Mouse (Mus musculus): ENCODE measurements around the gene Apbb1. TPM values are rescaled to one million over a fixed set of nuclear protein-coding genes. Genes with fewer than 3 reads are reported as not detected.
A peak's percentile ranks its signal among the peaks of the same experiment; 100 is the strongest.

Apbb1 gene
- total and polyA plus RNA-seq, 2 experiments, result 1.1 to 1.6 TPM

DNA sequence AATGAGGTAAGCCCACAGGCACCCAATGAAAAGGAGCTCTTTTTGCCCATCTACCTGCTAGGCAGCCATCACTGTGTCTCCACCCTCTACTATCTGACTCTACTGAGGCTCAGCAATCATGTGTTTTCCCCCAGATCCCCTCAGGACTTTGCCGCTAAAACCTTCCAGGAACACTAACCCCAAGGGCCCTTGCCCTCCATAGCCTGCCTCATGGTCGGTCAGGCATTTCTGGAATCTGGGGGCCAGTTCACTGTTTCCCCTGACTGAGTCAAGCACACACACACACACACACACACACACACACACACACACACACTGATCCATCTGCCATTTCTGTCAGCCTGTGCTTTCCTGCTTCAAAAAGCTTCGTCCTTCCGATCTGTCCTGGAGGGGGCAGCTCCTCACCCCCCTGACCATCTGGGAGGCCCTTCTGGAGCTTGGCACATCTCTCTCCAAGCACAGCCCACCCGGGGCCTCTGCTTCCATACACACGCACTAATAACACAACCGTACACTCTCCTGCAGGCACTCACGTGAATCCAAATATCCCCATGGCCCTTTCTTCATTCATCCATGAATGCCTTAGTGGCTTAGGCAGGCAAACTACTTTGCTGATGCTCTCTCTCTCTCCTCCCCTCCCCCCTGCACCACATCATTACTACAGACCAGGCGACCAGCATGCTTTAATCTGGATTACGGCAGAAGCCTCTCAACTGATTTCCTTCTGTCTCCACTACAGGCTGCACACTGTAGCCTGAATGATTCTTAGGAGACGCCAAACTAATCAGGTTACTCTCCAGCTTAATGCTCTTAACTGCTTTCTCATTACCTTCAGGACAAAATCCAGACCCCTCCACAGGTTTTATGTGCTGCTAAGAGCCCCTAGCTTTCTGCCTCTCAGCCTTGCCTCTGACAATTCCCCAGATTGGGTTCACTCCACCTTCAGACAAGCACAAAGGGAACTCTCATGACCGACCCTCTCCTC, 11.6 kb downstream of the Apbb1 start:
- TF ChIP-seq CTCF (IDR thresholded peaks at IDR 0.05; ENCODE audit: low read depth, low read length) (no peak), POLR2A (IDR thresholded peaks at IDR 0.05; ENCODE audit: extremely low read depth, insufficient read depth, low read length) (no peak)
- Histone ChIP-seq H3K27ac (replicated peaks; ENCODE audit: insufficient read depth, low read depth, low read length) (no peak overlapping the region), H3K36me3 (ENCODE audit: control insufficient read depth, insufficient read depth, low read length) (no peaks in the 10 kb centered on the region), H3K4me1 (ENCODE audit: control insufficient read depth, insufficient read depth, low read length) (no peaks in the 10 kb centered on the region), H3K4me3 (ENCODE audit: insufficient read depth, low read depth, low read length) (no peak overlapping the region), H3K27me3 (ENCODE audit: control insufficient read depth, insufficient read depth, low read length) (no peaks in the 10 kb centered on the region), H3K9ac (ENCODE audit: low read depth, low read length) (no peak overlapping the region), H3K79me2 (ENCODE audit: control insufficient read depth, insufficient read depth, low read length) (no peaks in the 10 kb centered on the region)
- 78% methylated on average over 12 of the region's 12 CpGs for WGBS
- no peak for DNase-seq (ENCODE audit: extremely low read depth, low read depth, low spot score)

DNA sequence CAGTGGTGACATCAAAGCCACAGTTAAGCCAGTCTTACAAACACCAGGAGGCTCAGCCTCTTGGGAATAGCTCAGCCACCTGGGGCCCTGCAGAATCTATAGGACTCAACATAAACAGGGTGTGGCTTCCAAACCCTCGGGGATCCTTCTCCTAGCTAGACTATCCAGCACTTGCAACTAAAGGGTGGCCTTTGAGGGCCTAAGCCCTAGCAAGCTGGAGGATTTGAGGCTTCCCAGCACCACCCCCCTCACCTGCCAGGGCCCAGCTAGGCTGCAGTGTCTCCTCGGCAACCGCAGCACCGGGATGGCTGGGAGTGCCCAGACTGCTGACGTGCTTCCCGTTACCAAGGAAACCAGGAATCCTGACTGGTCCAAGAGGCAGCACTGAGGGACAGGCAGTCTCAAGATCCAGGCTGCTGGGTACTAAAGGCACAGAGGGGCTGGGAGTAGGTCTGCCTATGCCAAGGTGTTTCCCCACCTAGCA, 12.4 kb downstream of the Apbb1 start:
- 54% methylated on average over 6 of the region's 6 CpGs for WGBS
- H3K4me3 ChIP-seq (ENCODE audit: insufficient read depth, low read depth, low read length), result no peak overlapping the region
- H3K9ac ChIP-seq (ENCODE audit: low read depth, low read length), result no peak overlapping the region
- no peak for DNase-seq (ENCODE audit: extremely low read depth, low read depth, low spot score)
- no peaks in the 10 kb centered on the region for H3K79me2 ChIP-seq (ENCODE audit: control insufficient read depth, insufficient read depth, low read length)
- H3K27ac ChIP-seq (replicated peaks; ENCODE audit: insufficient read depth, low read depth, low read length), result no peak overlapping the region
- TF ChIP-seq POLR2A (IDR thresholded peaks at IDR 0.05; ENCODE audit: extremely low read depth, insufficient read depth, low read length) (no peak), CTCF (IDR thresholded peaks at IDR 0.05; ENCODE audit: low read depth, low read length) (no peak)
- no peaks in the 10 kb centered on the region for H3K27me3 ChIP-seq (ENCODE audit: control insufficient read depth, insufficient read depth, low read length)
- H3K36me3 ChIP-seq (ENCODE audit: control insufficient read depth, insufficient read depth, low read length), result no peaks in the 10 kb centered on the region
- H3K4me1 ChIP-seq (ENCODE audit: control insufficient read depth, insufficient read depth, low read length), result no peaks in the 10 kb centered on the region

DNA sequence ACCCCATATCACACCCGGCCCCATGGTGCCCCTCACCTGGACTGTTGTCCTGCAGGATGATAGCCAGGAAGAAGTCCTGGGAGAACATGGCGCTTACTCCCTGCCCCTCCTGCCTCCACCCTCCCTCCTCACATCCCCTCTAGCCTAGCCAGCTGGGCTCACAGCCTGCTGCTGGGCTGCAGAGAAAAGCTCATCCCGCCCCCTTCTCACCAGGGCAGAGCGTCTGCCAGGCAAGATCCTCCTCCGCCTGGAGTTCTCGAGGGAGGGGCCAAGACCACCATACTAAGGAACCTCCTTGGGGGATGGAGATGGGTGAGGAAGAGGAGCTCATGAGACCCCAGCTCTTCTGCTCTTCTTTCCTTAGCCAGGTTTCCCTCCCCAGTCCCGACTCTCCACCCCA, 12.9 kb downstream of the Apbb1 start:
- Histone ChIP-seq H3K4me3 (ENCODE audit: insufficient read depth, low read depth, low read length) (no peak overlapping the region), H3K79me2 (ENCODE audit: control insufficient read depth, insufficient read depth, low read length) (no peaks in the 10 kb centered on the region), H3K27me3 (ENCODE audit: control insufficient read depth, insufficient read depth, low read length) (no peaks in the 10 kb centered on the region), H3K27ac (replicated peaks; ENCODE audit: insufficient read depth, low read depth, low read length) (no peak overlapping the region), H3K36me3 (ENCODE audit: control insufficient read depth, insufficient read depth, low read length) (no peaks in the 10 kb centered on the region), H3K9ac (ENCODE audit: low read depth, low read length) (no peak overlapping the region), H3K4me1 (ENCODE audit: control insufficient read depth, insufficient read depth, low read length) (no peaks in the 10 kb centered on the region)
- TF ChIP-seq CTCF (IDR thresholded peaks at IDR 0.05; ENCODE audit: low read depth, low read length) (no peak), POLR2A (IDR thresholded peaks at IDR 0.05; ENCODE audit: extremely low read depth, insufficient read depth, low read length) (no peak)
- 65% methylated on average over 7 of the region's 7 CpGs for WGBS
- DNase-seq (ENCODE audit: extremely low read depth, low read depth, low spot score), result no peak

DNA sequence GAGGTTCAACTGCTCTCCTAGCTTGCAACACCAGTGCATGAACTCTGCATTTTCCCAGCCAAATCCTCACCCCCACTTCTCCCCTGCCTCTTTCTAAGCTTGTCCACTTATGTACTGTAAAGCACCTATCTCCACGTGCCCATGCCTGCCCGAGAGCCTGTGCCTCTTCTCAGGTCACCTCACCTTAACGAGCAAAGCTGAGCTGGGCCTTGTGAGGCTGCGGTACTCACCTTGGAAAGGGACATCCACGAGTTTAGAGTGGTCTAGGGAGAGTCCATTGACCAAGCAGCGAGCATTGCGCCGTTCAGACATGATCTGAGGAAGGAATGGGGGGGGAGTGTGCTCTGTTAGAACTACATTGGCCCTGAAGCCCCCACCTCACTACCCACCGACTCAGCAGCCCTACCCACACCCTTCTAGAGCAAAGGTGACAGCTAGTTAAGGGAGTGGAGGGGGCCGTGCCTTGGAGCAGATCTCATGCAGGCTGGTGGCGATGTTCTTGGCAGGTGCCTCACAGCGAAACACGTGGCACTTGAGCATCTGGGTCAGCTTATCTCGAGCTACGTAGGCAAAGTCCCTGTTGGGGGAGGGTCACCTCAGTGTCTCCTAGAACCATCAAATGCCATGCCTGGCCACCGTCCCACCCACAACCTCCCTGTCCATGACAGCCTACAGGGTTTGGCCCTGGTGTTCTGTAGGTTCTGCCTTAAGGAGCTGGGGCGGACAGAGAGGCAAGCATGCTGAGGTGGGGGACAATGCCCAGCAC, 16.2 kb downstream of the Apbb1 start:
- no peak overlapping the region for H3K4me3 ChIP-seq (ENCODE audit: insufficient read depth, low read depth, low read length)
- TF ChIP-seq CTCF (IDR thresholded peaks at IDR 0.05; ENCODE audit: low read depth, low read length) (no peak), POLR2A (IDR thresholded peaks at IDR 0.05; ENCODE audit: extremely low read depth, insufficient read depth, low read length) (no peak)
- H3K79me2 ChIP-seq (ENCODE audit: control insufficient read depth, insufficient read depth, low read length), result no peaks in the 10 kb centered on the region
- no peaks in the 10 kb centered on the region for H3K27me3 ChIP-seq (ENCODE audit: control insufficient read depth, insufficient read depth, low read length)
- no peak overlapping the region for H3K27ac ChIP-seq (replicated peaks; ENCODE audit: insufficient read depth, low read depth, low read length)
- DNase-seq (ENCODE audit: extremely low read depth, low read depth, low spot score), result peak; percentile 16
- WGBS, result 89% methylated on average over 17 of the region's 17 CpGs
- H3K9ac ChIP-seq (ENCODE audit: low read depth, low read length), result no peak overlapping the region
- H3K4me1 ChIP-seq (ENCODE audit: control insufficient read depth, insufficient read depth, low read length), result no peaks in the 10 kb centered on the region
- no peaks in the 10 kb centered on the region for H3K36me3 ChIP-seq (ENCODE audit: control insufficient read depth, insufficient read depth, low read length)

DNA sequence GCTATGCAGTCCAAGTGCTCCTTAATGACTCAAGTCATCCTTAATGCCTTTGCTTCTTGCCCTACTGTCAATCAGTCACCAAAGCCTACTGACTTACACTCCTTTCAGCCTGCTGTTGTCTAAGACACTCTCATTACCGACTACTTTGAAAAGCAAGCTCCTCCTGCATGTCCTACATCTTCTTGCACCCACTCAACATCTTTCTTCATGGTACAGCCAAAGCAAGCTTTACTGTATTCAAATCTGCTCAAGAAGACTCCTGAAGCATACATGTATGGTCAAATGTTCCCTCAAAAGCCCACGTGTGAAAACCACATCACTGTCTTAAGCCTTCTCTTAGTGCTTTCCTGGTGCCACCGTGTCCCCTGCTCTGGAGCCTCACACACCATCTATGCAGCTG, 18.1 kb downstream of the Apbb1 start:
- WGBS, result 80% methylated on average over 3 of the region's 3 CpGs
- Histone ChIP-seq H3K9ac (ENCODE audit: low read depth, low read length) (no peak overlapping the region), H3K36me3 (ENCODE audit: control insufficient read depth, insufficient read depth, low read length) (no peaks in the 10 kb centered on the region), H3K4me3 (ENCODE audit: insufficient read depth, low read depth, low read length) (no peak overlapping the region), H3K79me2 (ENCODE audit: control insufficient read depth, insufficient read depth, low read length) (no peaks in the 10 kb centered on the region), H3K4me1 (ENCODE audit: control insufficient read depth, insufficient read depth, low read length) (no peaks in the 10 kb centered on the region), H3K27me3 (ENCODE audit: control insufficient read depth, insufficient read depth, low read length) (no peaks in the 10 kb centered on the region), H3K27ac (replicated peaks; ENCODE audit: insufficient read depth, low read depth, low read length) (no peak overlapping the region)
- DNase-seq (ENCODE audit: extremely low read depth, low read depth, low spot score), result no peak
- TF ChIP-seq CTCF (IDR thresholded peaks at IDR 0.05; ENCODE audit: low read depth, low read length) (no peak), POLR2A (IDR thresholded peaks at IDR 0.05; ENCODE audit: extremely low read depth, insufficient read depth, low read length) (no peak)

All from liver, adult 2 months (tissue).